Comparison of ENCODE assay signal across 8 mouse cellular contexts in genomic region chr2:157367991-157368390, GRCm38 (mm10). TPM values are rescaled to one million over a fixed set of nuclear protein-coding genes. Genes with fewer than 3 reads are reported as not detected.
A peak's percentile ranks its signal among the peaks of the same experiment; 100 is the strongest.
DNase-seq lines count a peak whose midpoint lies in the region; ATAC-seq and TF ChIP-seq lines count a peak whose summit lies in the region.

No protein-coding gene starts in this region.

- peak; percentile 22; the same call in 1 of the 2 replicates for ATAC-seq in kidney, embryonic 14.5 days (ENCODE audit: low FRiP score, low TSS enrichment)
- peak; percentile 37; the same call in 1 of the 2 replicates for ATAC-seq in hindbrain, embryonic 13.5 days (ENCODE audit: low FRiP score)
- ATAC-seq in megakaryocyte-erythroid progenitor cell, adult 5-6 weeks (replicated peaks; ENCODE audit: low FRiP score, low TSS enrichment, poor library complexity, severe bottlenecking), result peak; percentile 58

- WGBS in kidney, embryonic 14.5 days, result 2% methylated on average over 13 of the region's 13 CpGs
- WGBS in hindbrain, embryonic 13.5 days, result 7% methylated on average over 13 of the region's 13 CpGs

- H3K4me2 ChIP-seq in kidney, embryonic 14.5 days (replicated peaks; ENCODE audit: low read depth, low read length), result peak overlapping the region; percentile 85
- H3K4me2 ChIP-seq in hindbrain, embryonic 13.5 days, result peak overlapping the region; percentile 88

- peak overlapping the region; percentile 91 for H3K9ac ChIP-seq in kidney, embryonic 14.5 days (ENCODE audit: low read depth, low read length)
- peak overlapping the region; percentile 99 for H3K9ac ChIP-seq in hindbrain, embryonic 13.5 days

- DNase-seq in kidney, adult 9 months, result no peak
- DNase-seq in layer of hippocampus, postnatal 36 days, result no peak
- no peak for DNase-seq in cerebellum, adult 11-12 months
- DNase-seq in cerebellum, postnatal 14 days, result no peak

- H3K36me3 ChIP-seq in kidney, embryonic 14.5 days (ENCODE audit: control insufficient read depth, insufficient read depth, low read length), result peaks cover 4% of the 10 kb centered on the region; the same call in 1 of the 2 replicates
- no peaks in the 10 kb centered on the region for H3K36me3 ChIP-seq in hindbrain, embryonic 13.5 days

- H3K4me1 ChIP-seq in kidney, embryonic 14.5 days (ENCODE audit: control insufficient read depth, insufficient read depth, low read length), result peaks cover 14% of the 10 kb centered on the region
- peaks cover 26% of the 10 kb centered on the region for H3K4me1 ChIP-seq in bone marrow macrophage, adult 2 months (ENCODE audit: control insufficient read depth, insufficient read depth, low read length)
- H3K4me1 ChIP-seq in hindbrain, embryonic 13.5 days (replicated peaks), result peaks cover 37% of the 10 kb centered on the region

- H3K4me3 ChIP-seq in kidney, embryonic 14.5 days (ENCODE audit: low read length), result peak overlapping the region; percentile 75
- peak overlapping the region; percentile 81 for H3K4me3 ChIP-seq in bone marrow macrophage, adult 2 months (ENCODE audit: insufficient read depth, low read length)
- H3K4me3 ChIP-seq in hindbrain, embryonic 13.5 days, result peak overlapping the region; percentile 90

- H3K9me3 ChIP-seq in kidney, embryonic 14.5 days (ENCODE audit: control insufficient read depth, low read length), result no peaks in the 10 kb centered on the region
- H3K9me3 ChIP-seq in hindbrain, embryonic 13.5 days, result no peaks in the 10 kb centered on the region

- peak overlapping the region; percentile 86 for H3K27ac ChIP-seq in kidney, embryonic 14.5 days (ENCODE audit: low read depth, low read length)
- H3K27ac ChIP-seq in bone marrow macrophage, adult 2 months (ENCODE audit: insufficient read depth, low read depth, low read length), result peak overlapping the region; percentile 96
- peak overlapping the region; percentile 92 for H3K27ac ChIP-seq in hindbrain, embryonic 13.5 days

- no peak for TF ChIP-seq POLR2A in bone marrow macrophage, adult 2 months (IDR thresholded peaks at IDR 0.05; ENCODE audit: borderline replicate concordance, low read depth, low read length)

- no peaks in the 10 kb centered on the region for H3K27me3 ChIP-seq in kidney, embryonic 14.5 days (ENCODE audit: control insufficient read depth, insufficient read depth, low read length)
- H3K27me3 ChIP-seq in hindbrain, embryonic 13.5 days, result no peaks in the 10 kb centered on the region

- no peak for TF ChIP-seq CTCF in bone marrow macrophage, adult 2 months (IDR thresholded peaks at IDR 0.05; ENCODE audit: low read depth, low read length)

RNA-seq across cellular contexts. Expression of gene Manbal, which starts 0.6 kb away (rescaled TPM):
- 38.2 and 62.2 TPM in 2 replicates for polyA plus RNA-seq in kidney, embryonic 14.5 days (2014; fragmentation: Nextera tagmentation; extraction: Ambion mirVana)
- polyA plus RNA-seq in bone marrow macrophage, adult 2 months (2012; ENCODE audit: insufficient read depth, insufficient read length, missing spikeins), result 32.7 and 33.5 TPM in 2 replicates
- 91.7 and 95.8 TPM in 2 replicates for polyA plus RNA-seq in hindbrain, embryonic 13.5 days (2015; fragmentation: Nextera tagmentation; extraction: Ambion mirVana)
- total RNA-seq in megakaryocyte-erythroid progenitor cell, adult 5-6 weeks (2014; fragmentation: Nextera tagmentation), result 27.2 and 33.9 TPM in 2 replicates
- 8.6 and 17.3 TPM in 2 replicates for total RNA-seq in megakaryocyte-erythroid progenitor cell, adult 5-6 weeks (2017)
- 10 to 100 TPM; 53.6 to 60.9 TPM for total RNA-seq in layer of hippocampus, postnatal 36 days (2021)

RNA-seq across cellular contexts. Expression of gene Ghrh, which starts 20.7 kb away (rescaled TPM):
- not detected in 2 replicates for polyA plus RNA-seq in kidney, embryonic 14.5 days (2014; fragmentation: Nextera tagmentation; extraction: Ambion mirVana)
- not detected in 2 replicates for polyA plus RNA-seq in bone marrow macrophage, adult 2 months (2012; ENCODE audit: insufficient read depth, insufficient read length, missing spikeins)
- 0.48 and 1.1 TPM in 2 replicates for polyA plus RNA-seq in hindbrain, embryonic 13.5 days (2015; fragmentation: Nextera tagmentation; extraction: Ambion mirVana)
- total RNA-seq in megakaryocyte-erythroid progenitor cell, adult 5-6 weeks (2014; fragmentation: Nextera tagmentation), result not detected in 2 replicates
- not detected in 2 replicates for total RNA-seq in megakaryocyte-erythroid progenitor cell, adult 5-6 weeks (2017)
- not detected for total RNA-seq in layer of hippocampus, postnatal 36 days (2021)

RNA-seq across cellular contexts. Expression of gene Src, which starts 50.3 kb away (rescaled TPM):
- 13.5 and 17.5 TPM in 2 replicates for polyA plus RNA-seq in kidney, embryonic 14.5 days (2014; fragmentation: Nextera tagmentation; extraction: Ambion mirVana)
- polyA plus RNA-seq in bone marrow macrophage, adult 2 months (2012; ENCODE audit: insufficient read depth, insufficient read length, missing spikeins), result 3.0 and 3.4 TPM in 2 replicates
- 31.3 and 31.8 TPM in 2 replicates for polyA plus RNA-seq in hindbrain, embryonic 13.5 days (2015; fragmentation: Nextera tagmentation; extraction: Ambion mirVana)
- total RNA-seq in megakaryocyte-erythroid progenitor cell, adult 5-6 weeks (2014; fragmentation: Nextera tagmentation), result 0.42 TPM in 1 of 2 replicates, not detected in the other
- total RNA-seq in megakaryocyte-erythroid progenitor cell, adult 5-6 weeks (2017), result 0.75 and 1.3 TPM in 2 replicates
- 100 to 1,000 TPM; 154 to 160 TPM for total RNA-seq in layer of hippocampus, postnatal 36 days (2021)
